Mouse (Mus musculus): ENCODE measurements around the gene Fermt1. TPM values are rescaled to one million over a fixed set of nuclear protein-coding genes. Genes with fewer than 3 reads are reported as not detected.
A peak's percentile ranks its signal among the peaks of the same experiment; 100 is the strongest.

Gene Fermt1
- polyA plus RNA-seq, 1 experiment from 2014 or later: 45.0 TPM

- Histone ChIP-seq H3K9me3 (replicated peaks; ENCODE audit: control insufficient read depth, low read length) (no peaks in the 10 kb centered on the region), H3K27ac (ENCODE audit: low read length) (no peak overlapping the region), H3K27me3 (ENCODE audit: control insufficient read depth, insufficient read depth, low read length) (peaks cover 25% of the 10 kb centered on the region), H3K9ac (ENCODE audit: low read length) (no peak overlapping the region), H3K4me1 (ENCODE audit: control insufficient read depth, insufficient read depth, low read length) (no peaks in the 10 kb centered on the region), H3K36me3 (ENCODE audit: control insufficient read depth, insufficient read depth, low read length) (no peaks in the 10 kb centered on the region), H3K4me3 (replicated peaks; ENCODE audit: low read length) (no peak overlapping the region), H3K4me2 (ENCODE audit: low read depth, low read length) (no peak overlapping the region)
- ATAC-seq (ENCODE audit: insufficient read depth, low FRiP score): no peak
- WGBS: 62% methylated on average over 6 of the region's 6 CpGs
Measured at GRCm38 (mm10) chr2:132946976-132947375, 1.3 kb upstream of the Fermt1 start.

DNA sequence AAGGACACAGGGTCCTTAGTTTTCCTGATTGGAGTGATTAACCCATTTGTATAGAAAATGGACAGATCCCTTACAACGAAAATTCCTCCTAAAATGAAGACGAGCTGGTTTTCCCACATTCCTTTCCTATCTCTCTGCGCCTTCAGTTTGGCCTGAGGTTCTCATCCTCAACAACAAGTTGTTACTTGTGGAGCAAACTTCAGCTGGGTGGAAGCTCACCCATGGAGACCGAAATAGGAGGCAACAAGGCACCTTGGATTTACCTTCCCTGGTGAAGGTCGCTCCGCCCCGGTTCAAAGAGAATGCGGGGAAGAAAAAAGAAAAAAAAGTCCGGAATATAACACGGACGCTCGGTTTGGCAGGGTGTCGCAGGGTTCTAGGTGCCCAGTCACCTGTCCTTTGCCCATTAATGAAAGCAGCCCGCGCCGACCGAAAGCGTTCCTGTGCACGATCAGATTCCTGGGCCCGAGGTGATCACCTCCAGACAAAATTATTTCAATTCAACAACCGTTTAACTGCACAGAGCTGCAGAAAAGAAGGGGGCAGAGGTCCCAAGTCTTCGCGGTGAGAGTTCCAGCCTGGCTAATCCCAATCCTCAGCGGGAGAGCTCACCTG, 888 bp downstream of the Fermt1 start:
- ATAC-seq (ENCODE audit: insufficient read depth, low FRiP score): no peak; the same call in 1 of the 2 replicates
- H3K27ac ChIP-seq (ENCODE audit: low read length): peak overlapping the region; percentile 94
- WGBS: 5% methylated on average over 24 of the region's 24 CpGs

GRCm38 (mm10) chr2:132943997-132944396, 1.7 kb downstream of the Fermt1 start:
- Histone ChIP-seq H3K9me3 (replicated peaks; ENCODE audit: control insufficient read depth, low read length) (no peaks in the 10 kb centered on the region), H3K4me2 (ENCODE audit: low read depth, low read length) (peak overlapping the region; percentile 46), H3K4me3 (replicated peaks; ENCODE audit: low read length) (peak overlapping the region; percentile 42), H3K36me3 (ENCODE audit: control insufficient read depth, insufficient read depth, low read length) (no peaks in the 10 kb centered on the region), H3K27ac (ENCODE audit: low read length) (peak overlapping the region; percentile 66), H3K4me1 (ENCODE audit: control insufficient read depth, insufficient read depth, low read length) (no peaks in the 10 kb centered on the region), H3K9ac (ENCODE audit: low read length) (peak overlapping the region; percentile 58), H3K27me3 (ENCODE audit: control insufficient read depth, insufficient read depth, low read length) (peaks cover 25% of the 10 kb centered on the region)
- WGBS: 29% methylated on average over 13 of the region's 13 CpGs
- no peak for ATAC-seq (ENCODE audit: insufficient read depth, low FRiP score)

More for the DNA sequence above, 888 bp downstream of the Fermt1 start:
- H3K36me3 ChIP-seq (ENCODE audit: control insufficient read depth, insufficient read depth, low read length): no peaks in the 10 kb centered on the region
- no peaks in the 10 kb centered on the region for H3K9me3 ChIP-seq (replicated peaks; ENCODE audit: control insufficient read depth, low read length)
- H3K27me3 ChIP-seq (ENCODE audit: control insufficient read depth, insufficient read depth, low read length): peaks cover 25% of the 10 kb centered on the region
- peak overlapping the region; percentile 55 for H3K4me3 ChIP-seq (replicated peaks; ENCODE audit: low read length)
- peak overlapping the region; percentile 49 for H3K4me2 ChIP-seq (ENCODE audit: low read depth, low read length)
- H3K4me1 ChIP-seq (ENCODE audit: control insufficient read depth, insufficient read depth, low read length): no peaks in the 10 kb centered on the region
- peak overlapping the region; percentile 79 for H3K9ac ChIP-seq (ENCODE audit: low read length)

DNA sequence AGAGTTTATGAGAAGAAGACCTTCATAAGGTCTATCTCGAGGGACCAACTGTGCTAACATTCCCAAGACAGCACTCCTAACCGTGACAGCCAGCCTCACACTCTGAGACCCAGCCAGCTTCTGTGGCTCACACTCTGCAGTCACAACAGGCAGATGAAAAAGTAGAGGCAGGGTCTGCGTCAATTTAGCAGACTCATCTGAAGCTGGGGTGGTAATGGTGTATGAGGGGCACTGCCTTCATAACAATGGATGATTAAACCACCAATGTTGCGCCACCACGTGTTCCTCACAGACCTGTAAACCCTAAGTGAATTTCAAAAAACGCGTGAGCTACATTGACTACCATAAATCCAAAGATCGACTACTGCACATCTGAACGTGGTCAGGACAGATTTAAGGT, 2.1 kb downstream of the Fermt1 start:
- WGBS: 33% methylated on average over 9 of the region's 9 CpGs

DNA sequence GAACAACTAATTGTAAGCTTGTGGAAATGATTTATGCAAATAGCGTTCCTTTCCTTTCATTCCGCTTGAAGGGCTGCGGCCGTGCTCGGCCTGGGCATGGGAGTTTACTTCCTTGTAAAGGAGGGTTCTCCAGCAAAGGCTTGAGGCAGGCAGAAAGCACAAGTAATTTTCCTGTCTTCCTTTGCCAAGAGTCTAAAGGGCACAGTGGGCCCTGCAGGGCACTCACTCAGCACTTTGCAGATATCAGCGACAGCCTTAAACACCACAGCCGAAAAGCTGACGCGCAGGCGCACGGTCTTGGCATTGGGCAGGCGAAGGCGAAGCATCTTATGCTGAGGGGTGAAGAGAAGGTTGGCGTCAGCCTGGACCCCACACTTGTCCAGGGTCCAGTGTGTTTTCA, 6.7 kb downstream of the Fermt1 start:
- peaks cover 9% of the 10 kb centered on the region; the same call in 1 of the 2 replicates for H3K27me3 ChIP-seq (ENCODE audit: control insufficient read depth, insufficient read depth, low read length)
- H3K4me2 ChIP-seq (ENCODE audit: low read depth, low read length): no peak overlapping the region
- H3K4me1 ChIP-seq (ENCODE audit: control insufficient read depth, insufficient read depth, low read length): no peaks in the 10 kb centered on the region
- 0 out of 2 replicates have a peak overlapping the region, but pooled peaks have one; percentile 5 for H3K27ac ChIP-seq (ENCODE audit: low read length)
- H3K9ac ChIP-seq (ENCODE audit: low read length): no peak overlapping the region
- ATAC-seq (ENCODE audit: insufficient read depth, low FRiP score): peak; percentile 78; the same call in 1 of the 2 replicates
- peaks cover 5% of the 10 kb centered on the region; the same call in 1 of the 2 replicates for H3K36me3 ChIP-seq (ENCODE audit: control insufficient read depth, insufficient read depth, low read length)
- WGBS: 76% methylated on average over 14 of the region's 14 CpGs
- no peaks in the 10 kb centered on the region for H3K9me3 ChIP-seq (replicated peaks; ENCODE audit: control insufficient read depth, low read length)
- H3K4me3 ChIP-seq (replicated peaks; ENCODE audit: low read length): no peak overlapping the region

More for the DNA sequence above, 2.1 kb downstream of the Fermt1 start:
- Histone ChIP-seq H3K4me2 (ENCODE audit: low read depth, low read length) (peak overlapping the region; percentile 46), H3K4me3 (replicated peaks; ENCODE audit: low read length) (peak overlapping the region; percentile 42), H3K9me3 (replicated peaks; ENCODE audit: control insufficient read depth, low read length) (no peaks in the 10 kb centered on the region), H3K36me3 (ENCODE audit: control insufficient read depth, insufficient read depth, low read length) (no peaks in the 10 kb centered on the region), H3K9ac (ENCODE audit: low read length) (peak overlapping the region; percentile 58), H3K27ac (ENCODE audit: low read length) (peak overlapping the region; percentile 66; the same call in 1 of the 2 replicates), H3K4me1 (ENCODE audit: control insufficient read depth, insufficient read depth, low read length) (no peaks in the 10 kb centered on the region), H3K27me3 (ENCODE audit: control insufficient read depth, insufficient read depth, low read length) (peaks cover 25% of the 10 kb centered on the region)
- no peak for ATAC-seq (ENCODE audit: insufficient read depth, low FRiP score)

- 0 out of 2 replicates have a peak overlapping the region, but pooled peaks have one; percentile 12 for H3K27ac ChIP-seq (ENCODE audit: low read length)
- H3K9me3 ChIP-seq (replicated peaks; ENCODE audit: control insufficient read depth, low read length): no peaks in the 10 kb centered on the region
- no peak overlapping the region for H3K9ac ChIP-seq (ENCODE audit: low read length)
- H3K4me2 ChIP-seq (ENCODE audit: low read depth, low read length): no peak overlapping the region
- no peak overlapping the region for H3K4me3 ChIP-seq (replicated peaks; ENCODE audit: low read length)
- ATAC-seq (ENCODE audit: insufficient read depth, low FRiP score): peak; percentile 57; the same call in 1 of the 2 replicates
- no peaks in the 10 kb centered on the region for H3K27me3 ChIP-seq (ENCODE audit: control insufficient read depth, insufficient read depth, low read length)
- H3K36me3 ChIP-seq (ENCODE audit: control insufficient read depth, insufficient read depth, low read length): peaks cover 8% of the 10 kb centered on the region; the same call in 1 of the 2 replicates
- 71% methylated on average over 4 of the region's 4 CpGs for WGBS
- no peaks in the 10 kb centered on the region for H3K4me1 ChIP-seq (ENCODE audit: control insufficient read depth, insufficient read depth, low read length)
Measured at GRCm38 (mm10) chr2:132936176-132936575, 9.5 kb downstream of the Fermt1 start.

GRCm38 (mm10) chr2:132934711-132935110, 11.0 kb downstream of the Fermt1 start:
- WGBS: 85% methylated on average over 4 of the region's 4 CpGs
- peaks cover 8% of the 10 kb centered on the region; the same call in 1 of the 2 replicates for H3K36me3 ChIP-seq (ENCODE audit: control insufficient read depth, insufficient read depth, low read length)
- no peak for ATAC-seq (ENCODE audit: insufficient read depth, low FRiP score)
- no peaks in the 10 kb centered on the region for H3K4me1 ChIP-seq (ENCODE audit: control insufficient read depth, insufficient read depth, low read length)
- H3K4me3 ChIP-seq (replicated peaks; ENCODE audit: low read length): no peak overlapping the region
- no peak overlapping the region for H3K27ac ChIP-seq (ENCODE audit: low read length)
- no peak overlapping the region for H3K9ac ChIP-seq (ENCODE audit: low read length)
- H3K4me2 ChIP-seq (ENCODE audit: low read depth, low read length): no peak overlapping the region
- no peaks in the 10 kb centered on the region for H3K9me3 ChIP-seq (replicated peaks; ENCODE audit: control insufficient read depth, low read length)
- no peaks in the 10 kb centered on the region for H3K27me3 ChIP-seq (ENCODE audit: control insufficient read depth, insufficient read depth, low read length)

- Histone ChIP-seq H3K9me3 (replicated peaks; ENCODE audit: control insufficient read depth, low read length) (no peaks in the 10 kb centered on the region), H3K27ac (ENCODE audit: low read length) (no peak overlapping the region), H3K4me2 (ENCODE audit: low read depth, low read length) (no peak overlapping the region), H3K36me3 (ENCODE audit: control insufficient read depth, insufficient read depth, low read length) (peaks cover 8% of the 10 kb centered on the region; the same call in 1 of the 2 replicates), H3K9ac (ENCODE audit: low read length) (no peak overlapping the region), H3K4me1 (ENCODE audit: control insufficient read depth, insufficient read depth, low read length) (no peaks in the 10 kb centered on the region), H3K27me3 (ENCODE audit: control insufficient read depth, insufficient read depth, low read length) (no peaks in the 10 kb centered on the region), H3K4me3 (replicated peaks; ENCODE audit: low read length) (no peak overlapping the region)
- 85% methylated on average over 2 of the region's 2 CpGs for WGBS
- no peak for ATAC-seq (ENCODE audit: insufficient read depth, low FRiP score)
Measured at GRCm38 (mm10) chr2:132934142-132934541, 11.6 kb downstream of the Fermt1 start.

DNA sequence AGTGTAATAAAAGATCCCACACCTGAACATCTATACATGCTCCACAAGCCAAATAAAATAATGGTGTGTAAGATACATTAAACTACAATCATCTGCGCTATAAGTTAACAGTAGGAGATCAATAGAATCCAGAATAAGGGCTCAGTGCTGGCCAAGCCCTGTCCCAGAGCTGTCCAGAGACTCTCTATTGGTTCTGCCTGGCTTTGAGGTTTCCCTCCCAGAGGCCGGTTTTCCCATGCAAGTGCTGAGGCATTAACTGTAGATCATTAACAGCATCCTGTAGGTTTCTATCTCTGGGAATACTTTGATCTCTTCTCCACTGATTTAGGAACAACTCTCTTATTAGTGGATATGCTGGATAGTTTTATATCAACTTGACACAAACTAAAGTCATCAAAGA, 16.7 kb downstream of the Fermt1 start:
- Histone ChIP-seq H3K4me3 (replicated peaks; ENCODE audit: low read length) (no peak overlapping the region), H3K36me3 (ENCODE audit: control insufficient read depth, insufficient read depth, low read length) (peaks cover 3% of the 10 kb centered on the region; the same call in 1 of the 2 replicates), H3K27me3 (ENCODE audit: control insufficient read depth, insufficient read depth, low read length) (no peaks in the 10 kb centered on the region), H3K9me3 (replicated peaks; ENCODE audit: control insufficient read depth, low read length) (no peaks in the 10 kb centered on the region), H3K4me1 (ENCODE audit: control insufficient read depth, insufficient read depth, low read length) (no peaks in the 10 kb centered on the region), H3K27ac (ENCODE audit: low read length) (no peak overlapping the region), H3K9ac (ENCODE audit: low read length) (no peak overlapping the region), H3K4me2 (ENCODE audit: low read depth, low read length) (no peak overlapping the region)
- 71% methylated on average over 2 of the region's 2 CpGs for WGBS
- ATAC-seq (ENCODE audit: insufficient read depth, low FRiP score): no peak
